Mouse (Mus musculus): ENCODE data around the gene Tcerg1l.

Gene Tcerg1l

DNA sequence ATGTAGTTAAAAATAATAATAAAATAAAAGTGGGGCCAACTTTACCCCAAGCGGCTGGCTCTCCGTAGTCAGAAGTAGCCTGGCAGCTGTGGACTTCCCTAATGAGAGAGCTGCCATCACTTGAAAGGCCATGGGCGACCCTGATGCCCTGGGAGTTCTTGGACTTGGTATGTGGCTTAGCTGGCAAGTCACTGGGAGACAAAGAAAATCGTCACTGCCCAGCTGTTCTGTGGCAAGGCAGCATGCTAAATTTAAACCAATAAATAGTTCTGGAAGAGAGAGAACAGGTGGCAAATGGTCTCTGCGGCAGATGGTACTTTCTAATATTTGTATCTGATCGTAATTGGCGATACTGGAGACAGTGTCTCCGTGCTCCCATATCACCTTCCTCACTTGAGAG, 40.1 kb downstream of the Tcerg1l start:
- in situ Hi-C loops (cut with MboI) = no loop called here

DNA sequence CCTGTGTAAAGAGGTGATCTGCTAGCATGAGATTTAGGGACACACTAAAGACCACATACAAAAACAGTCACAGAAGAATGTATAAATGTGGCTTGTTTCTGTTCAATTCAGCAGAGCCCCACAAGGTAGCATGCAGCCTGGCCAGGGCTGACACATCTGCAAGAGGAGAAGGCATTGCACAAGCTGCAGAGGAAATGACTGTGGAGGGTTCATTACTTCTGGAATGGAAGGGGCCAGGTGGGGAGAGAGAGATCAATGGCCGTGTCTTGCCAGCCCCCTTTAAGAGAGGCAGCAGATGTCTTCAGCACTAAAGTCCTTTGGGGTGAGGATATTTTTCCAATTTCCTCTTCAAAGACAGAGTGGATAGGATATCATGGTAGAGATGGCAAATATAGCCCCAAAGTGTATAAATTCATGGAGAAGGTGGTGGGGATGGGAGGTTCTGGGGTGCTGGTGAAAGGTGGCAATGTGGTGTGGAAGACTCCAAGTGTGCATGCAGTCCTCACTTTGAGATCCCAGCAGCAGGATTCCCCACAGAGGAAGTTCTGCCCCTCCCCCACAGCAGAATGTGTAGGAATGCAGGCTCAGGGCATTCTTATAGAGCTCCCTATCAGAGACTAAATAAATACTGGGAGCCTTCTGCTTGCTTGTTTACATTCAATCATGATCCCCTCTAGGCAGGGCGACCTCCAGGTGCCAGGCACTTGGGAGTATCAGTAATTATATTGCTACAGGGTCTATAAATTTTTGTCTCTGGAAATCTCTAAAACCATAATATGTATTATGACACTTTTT, 40.7 kb downstream of the Tcerg1l start:
- in situ Hi-C loops (cut with MboI) = no loop called here

DNA sequence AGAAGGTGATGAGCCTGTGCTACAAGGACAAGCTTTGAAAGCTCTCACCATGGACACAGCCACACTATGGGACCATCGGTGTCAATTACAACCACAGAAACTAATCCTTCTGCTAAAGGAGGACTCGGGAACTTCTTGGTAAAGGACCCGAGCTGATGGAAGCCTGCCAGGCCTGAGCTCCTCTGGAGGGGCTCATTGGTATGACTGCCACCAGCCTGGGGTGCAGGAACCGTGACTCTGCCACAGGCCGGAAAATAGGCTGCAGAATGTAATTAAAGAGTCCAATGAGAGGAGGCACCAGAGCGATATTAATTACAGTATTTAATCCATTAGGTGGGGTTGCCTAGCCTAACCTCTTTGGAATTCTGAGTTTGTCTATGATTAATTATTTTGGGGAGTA, 52.1 kb downstream of the Tcerg1l start:
- in situ Hi-C loops (cut with MboI) = no loop called here

DNA sequence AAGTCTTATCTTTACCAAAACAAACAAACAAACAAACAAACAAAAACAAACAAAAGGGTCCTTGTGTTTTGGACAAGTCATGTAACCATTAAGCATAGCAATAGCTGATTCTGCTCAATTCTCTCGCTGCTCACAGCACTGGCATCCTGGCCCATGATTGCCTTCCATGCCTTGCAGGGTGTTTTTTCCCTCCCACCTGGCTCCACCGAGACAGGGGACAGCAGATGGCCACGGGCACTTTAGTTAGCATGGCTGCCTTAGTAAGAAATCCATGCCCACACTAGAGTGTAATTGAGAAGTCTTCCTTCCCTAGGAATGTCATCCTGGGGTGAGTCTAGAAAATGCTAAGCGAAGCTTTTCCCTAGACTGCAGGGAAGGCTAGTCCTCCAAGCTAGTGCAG, 59.1 kb downstream of the Tcerg1l start:
- in situ Hi-C loops (cut with MboI) = no loop called here

DNA sequence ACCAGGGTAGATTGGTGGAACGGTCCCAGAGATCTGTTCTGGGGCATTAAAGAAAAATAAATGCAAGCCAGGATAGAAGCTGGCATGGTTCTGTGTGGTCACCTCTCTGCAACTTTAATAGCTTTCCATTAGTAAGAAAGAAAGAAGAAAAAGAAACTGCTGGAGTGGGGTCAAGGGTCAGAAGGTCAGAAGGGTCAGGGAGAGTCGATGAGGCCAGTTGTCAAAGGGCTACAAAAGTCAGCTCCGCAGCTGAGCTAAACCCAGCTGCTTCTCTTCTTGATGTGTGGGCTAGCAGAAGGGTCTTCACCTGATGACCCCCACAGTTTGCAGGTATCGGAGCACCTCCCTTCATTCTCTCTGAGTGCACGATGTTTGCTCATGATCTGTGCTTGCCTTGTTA, 59.6 kb downstream of the Tcerg1l start:
- in situ Hi-C loops (cut with MboI) = no loop called here

DNA sequence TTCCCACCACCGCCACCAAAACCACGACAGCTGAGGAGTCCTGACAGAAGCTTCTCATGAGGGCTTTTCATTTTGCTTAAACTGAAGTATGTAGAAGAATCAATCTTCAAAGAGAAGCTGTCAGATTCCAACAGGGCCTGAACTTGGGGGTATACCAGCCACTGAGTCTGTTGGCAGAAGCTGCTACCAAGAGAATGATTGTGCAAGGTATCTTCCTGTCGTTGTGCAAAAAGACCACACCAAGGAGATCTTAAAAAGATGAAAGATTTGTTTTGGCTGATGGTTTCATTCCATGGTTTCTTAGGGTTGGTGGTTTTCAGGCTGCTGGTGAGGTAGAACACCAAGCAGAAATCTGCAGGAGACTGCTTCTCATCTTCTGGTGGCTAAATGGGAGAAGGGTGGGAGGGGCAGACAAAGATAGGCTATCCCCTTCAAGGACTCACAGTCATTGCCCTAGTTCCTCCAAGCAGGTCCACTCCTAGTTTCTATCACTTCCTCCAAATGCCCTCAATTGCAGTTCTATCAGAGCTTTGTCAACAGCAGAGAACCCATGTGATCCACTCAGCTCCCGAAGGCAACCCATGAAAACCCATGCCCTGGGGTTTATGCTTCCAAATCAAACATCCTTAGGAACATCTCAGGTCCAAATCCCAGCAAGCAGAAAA, 64.9 kb downstream of the Tcerg1l start:
- in situ Hi-C loops (cut with MboI) = no loop called here

DNA sequence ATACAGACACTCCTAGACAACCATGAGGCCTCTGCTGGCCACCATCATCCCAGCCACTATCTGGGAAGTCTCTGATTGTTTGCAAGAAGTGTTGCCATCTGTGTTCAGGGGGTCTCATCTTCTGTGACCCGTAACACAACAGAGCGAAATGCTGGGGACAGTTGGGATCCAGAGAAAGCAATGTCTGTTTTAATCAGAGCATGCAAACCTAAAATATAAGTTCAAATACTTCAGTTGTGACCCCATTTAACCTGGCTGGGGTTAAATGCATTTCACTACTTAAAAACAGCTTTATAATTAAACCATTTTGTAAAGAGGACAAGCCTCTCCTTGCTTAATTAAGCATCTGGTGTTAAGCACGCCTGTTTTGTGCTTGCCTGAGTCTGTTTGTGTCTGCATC, 66.3 kb downstream of the Tcerg1l start:
- in situ Hi-C loops (cut with MboI) = no loop called here

DNA sequence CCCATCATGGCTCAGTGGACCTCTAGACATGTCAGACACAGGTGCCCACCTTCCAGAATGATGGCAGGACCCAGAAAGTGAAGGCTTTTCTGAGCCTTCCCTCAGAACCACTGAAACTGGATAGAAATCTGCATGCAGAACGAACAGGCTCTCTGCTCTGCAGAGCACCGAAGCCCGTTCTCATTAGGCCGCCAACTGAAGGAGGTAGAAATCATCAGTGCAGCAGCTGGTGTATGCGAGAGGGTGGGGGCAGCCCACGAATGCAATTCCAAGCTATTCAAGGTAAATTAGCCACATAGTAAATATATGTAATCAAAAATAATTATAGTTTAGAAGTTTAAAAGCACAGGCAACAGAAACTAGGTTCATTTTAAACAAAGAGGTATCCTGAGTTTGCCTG, 68.9 kb downstream of the Tcerg1l start:
- in situ Hi-C loops (cut with MboI) = no loop called here

DNA sequence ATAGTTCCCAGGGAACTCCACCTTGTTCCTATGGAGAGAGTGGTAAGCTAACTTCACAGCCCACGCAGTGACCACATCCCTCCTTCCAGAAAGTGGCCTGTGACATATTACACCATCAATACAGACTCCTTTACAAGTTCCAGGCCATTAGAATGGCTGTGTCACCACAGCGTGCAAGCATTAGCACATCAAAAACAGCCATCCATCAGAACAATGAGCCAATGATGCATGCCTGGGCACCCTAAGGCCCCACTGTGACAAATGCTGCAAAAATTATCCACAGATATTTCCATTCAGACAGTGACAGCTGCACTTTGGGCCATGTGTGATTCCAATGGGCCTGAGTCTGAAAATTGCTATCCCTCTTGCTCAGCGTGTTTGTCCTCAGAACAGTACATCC, 70.8 kb downstream of the Tcerg1l start:
- in situ Hi-C loops (cut with MboI) = no loop called here

DNA sequence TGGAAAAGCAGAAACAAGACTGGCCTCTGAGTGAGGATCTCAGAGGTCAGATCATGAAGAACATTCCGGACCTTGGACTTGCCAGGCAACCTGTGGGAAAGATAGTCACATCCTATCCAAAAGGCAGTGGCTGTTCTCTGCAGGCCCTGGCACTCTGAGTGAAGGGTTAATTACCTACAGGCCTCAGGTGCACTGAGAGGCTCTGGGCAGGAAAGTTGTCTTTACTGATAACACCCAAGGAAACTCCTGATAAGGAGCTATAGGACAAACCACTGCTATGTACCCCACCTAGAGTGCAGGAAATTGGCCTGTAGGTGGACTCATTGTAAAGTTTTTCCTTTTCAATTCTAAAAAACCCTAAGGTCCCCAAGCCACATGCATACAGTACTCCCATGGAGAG, 83.8 kb downstream of the Tcerg1l start:
- in situ Hi-C loops (cut with MboI) = no loop called here

DNA sequence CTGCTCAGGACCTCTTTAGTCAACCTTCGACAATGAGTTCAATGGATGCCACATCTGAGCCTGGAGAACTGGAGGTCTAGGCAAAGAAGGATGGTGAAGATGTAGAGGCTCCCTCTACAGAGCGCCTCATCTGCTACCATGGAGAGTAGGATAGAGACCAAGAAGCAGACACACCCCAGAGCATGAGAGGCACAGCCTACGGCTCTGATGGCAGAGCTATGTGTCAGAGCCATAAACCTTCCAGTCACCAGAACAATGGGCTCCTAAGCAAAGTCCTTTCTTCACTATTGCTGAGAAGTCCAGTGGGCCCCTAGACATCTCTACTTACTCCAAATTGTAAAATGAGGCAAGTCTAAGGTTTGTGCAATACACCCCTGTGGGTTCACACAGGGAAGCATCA, 91.4 kb downstream of the Tcerg1l start:
- in situ Hi-C loops (cut with MboI) = no loop called here

DNA sequence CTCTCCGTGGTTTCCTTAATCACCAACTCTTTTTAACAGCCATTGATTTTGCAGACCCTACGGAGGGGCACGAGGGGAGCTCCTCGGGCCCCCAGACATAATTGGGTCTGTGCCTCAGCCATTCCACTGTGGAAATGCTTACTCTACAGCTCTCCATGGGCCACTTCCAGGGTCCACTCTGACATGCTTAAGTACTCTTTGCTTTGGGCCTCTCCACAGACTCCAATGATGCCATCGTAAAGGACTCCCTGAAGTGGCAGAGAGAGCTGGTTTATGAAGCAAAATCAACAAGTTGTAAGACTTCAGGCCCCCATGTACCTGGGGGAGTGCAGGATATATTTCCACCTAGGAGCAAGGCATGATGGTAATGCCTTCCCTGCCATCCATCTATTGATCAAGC, 112.7 kb downstream of the Tcerg1l start:
- in situ Hi-C loops (cut with MboI) = no loop called here

DNA sequence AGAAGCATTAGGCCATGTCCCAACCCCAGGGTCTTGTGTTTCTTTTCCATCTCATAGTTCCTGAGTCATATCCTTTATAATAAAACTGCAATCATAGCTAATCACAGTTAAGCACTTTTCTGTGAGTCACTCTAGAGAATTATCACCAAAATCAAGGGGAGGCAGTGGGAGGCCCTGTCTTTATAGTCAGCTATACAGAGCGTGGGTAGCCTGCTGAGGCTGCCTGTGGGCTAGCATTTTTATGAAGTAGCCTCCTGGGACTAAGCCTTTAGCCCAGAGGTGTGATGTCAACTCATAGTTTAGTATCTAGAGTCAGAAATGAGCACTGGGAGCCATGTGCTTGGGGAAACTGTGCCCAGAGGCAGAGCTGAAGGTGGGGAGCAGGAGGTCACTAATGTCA, 122.3 kb downstream of the Tcerg1l start:
- in situ Hi-C loops (cut with MboI) = no loop called here

DNA sequence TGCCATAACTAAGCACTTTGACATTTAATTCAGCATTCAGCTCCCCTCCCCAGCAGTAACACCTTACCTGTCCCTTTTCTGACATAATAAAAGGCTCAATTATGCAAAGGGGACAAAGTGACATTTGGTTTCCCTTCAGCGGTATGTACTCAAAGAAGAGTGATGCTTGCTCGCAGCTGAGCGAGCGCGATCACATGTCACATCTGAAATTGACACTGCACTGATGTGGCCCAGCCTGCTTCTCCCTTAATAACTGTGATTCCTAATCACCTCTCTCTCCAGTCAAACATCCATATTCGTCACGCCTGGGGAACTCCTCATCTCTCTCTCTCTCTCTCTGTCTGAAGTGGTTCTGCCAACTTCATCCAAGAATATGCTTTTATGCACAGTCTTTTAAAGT, 126.2 kb downstream of the Tcerg1l start:
- in situ Hi-C loops (cut with MboI) = no loop called here

DNA sequence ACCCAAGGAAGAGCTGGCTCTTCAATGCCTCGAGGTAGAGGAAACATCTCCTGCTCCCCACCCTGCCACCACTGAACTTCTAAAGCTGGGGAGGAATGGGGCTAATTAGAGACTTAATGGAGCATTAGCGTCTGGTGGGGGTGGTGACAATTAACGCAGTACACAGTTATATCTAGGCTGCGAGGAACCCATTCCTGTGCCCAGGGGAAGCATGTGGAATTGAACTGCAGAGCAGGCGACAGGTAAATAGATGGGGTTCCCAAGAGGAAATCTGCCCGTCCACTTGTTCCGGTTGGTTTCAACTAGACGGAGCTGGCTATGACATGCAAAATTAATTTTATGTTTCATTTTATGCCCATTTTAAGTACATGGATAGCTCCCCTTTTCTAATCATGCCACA, 128.1 kb downstream of the Tcerg1l start:
- in situ Hi-C loops (cut with MboI) = no loop called here

DNA sequence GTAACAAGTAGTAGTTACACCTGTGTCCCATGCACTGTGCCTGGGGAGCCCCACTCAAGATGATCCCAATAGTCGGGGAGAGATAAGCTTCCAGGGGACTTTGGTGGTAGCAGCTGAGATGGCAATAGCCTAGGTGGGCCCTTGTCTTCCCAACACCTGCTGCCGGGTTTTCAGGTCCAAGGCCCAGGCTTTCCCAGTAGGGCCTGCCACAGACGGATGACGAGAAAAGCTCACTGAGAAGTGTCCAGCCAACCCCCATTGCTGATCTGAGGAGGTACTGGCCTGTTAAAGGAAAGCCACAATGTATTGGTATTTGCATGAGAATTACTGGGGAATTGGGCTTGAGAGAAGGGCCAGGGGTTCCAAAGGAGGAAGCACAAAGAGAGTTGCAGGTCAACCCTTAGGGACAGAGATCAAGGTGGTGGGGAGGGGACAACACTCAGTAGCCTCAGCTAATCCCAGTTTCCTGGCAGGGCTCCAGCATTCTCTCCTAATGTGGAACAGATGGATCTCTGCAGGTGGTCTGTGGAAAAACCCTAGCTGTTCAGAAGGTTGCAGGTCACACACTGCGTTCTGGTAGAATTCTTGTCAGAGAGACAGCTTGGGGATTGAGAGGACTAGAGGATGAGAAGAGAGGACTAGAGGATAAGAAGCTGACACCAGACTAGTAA, 129.4 kb downstream of the Tcerg1l start:
- in situ Hi-C loops (cut with MboI) = no loop called here

DNA sequence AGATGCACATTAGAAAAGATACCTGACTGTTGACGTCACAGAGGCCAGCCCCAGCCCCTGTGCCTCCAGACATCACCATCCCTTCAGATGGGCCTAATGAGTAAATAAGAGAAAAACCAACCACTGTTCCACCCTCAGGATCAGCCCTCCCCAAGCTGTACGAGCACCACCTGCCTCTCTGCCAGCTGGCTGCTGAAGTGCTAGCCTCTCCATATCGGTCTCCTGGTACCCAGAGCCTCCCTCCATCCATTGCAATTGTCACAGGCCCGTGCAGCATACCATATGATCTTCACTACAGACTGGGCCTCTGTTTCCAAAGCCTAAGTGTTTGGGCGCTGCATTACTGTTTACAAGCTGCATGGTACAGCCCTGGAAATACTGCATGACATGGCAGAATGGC, 148.9 kb downstream of the Tcerg1l start:
- in situ Hi-C loops (cut with MboI) = no loop called here

DNA sequence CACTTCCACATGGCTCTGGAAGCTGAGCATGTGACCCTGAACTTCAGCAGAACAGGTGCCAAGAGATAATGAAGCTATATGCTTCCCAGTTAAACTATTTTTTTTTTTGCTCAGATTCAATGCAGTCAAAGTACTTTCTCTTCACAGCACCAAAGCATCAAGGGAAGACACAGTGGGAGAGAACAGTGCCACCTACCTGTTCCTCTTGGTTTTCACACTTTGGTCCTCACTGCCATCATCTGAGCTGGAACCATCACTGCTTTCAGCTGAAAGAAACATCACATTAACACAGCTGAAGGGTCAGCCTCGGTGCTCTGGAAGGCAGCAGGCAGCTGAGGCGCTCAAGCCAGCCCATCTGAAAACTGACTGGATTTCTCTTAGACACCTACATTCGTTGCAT, 149.4 kb downstream of the Tcerg1l start:
- in situ Hi-C loops (cut with MboI) = no loop called here

DNA sequence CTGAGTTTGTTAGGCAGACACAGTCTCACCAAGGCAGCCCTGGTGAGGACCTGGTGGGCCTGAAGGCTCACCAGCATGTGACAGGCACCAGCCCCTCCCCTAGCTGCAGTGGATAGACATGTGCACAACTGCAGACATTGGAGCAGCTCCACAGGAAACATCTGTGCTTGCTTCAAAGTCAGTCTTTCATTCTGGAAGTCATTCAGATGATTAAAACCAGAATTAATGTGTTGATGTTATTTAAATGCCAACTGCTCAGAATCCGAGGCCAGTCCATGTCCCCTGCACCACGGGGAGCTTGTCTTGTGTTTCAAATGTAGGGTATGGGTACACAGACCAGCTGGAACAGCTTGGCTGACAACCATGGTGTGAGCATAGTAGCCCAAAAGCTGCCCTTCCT, 150.8 kb downstream of the Tcerg1l start:
- in situ Hi-C loops (cut with MboI) = no loop called here

DNA sequence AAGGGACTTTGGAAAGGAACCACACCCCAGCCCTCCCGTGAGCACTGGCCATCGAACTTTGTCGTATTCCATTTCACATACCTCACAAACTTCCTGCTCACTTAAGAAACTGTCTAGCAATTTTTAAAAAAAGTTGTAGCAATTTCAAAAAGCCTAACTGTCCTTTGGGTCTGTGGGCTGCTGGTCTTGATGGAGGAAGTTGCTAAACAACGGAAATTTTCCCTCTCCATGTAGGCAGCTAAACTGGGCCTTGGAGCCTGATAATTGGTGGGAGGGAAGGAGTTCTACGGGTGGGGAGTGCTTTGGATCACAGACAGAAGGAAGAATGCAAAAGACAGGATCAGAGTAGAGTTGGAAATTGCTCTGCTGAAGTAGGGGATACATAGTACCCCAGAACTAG, 155.3 kb downstream of the Tcerg1l start:
- in situ Hi-C loops (cut with MboI) = no loop called here

DNA sequence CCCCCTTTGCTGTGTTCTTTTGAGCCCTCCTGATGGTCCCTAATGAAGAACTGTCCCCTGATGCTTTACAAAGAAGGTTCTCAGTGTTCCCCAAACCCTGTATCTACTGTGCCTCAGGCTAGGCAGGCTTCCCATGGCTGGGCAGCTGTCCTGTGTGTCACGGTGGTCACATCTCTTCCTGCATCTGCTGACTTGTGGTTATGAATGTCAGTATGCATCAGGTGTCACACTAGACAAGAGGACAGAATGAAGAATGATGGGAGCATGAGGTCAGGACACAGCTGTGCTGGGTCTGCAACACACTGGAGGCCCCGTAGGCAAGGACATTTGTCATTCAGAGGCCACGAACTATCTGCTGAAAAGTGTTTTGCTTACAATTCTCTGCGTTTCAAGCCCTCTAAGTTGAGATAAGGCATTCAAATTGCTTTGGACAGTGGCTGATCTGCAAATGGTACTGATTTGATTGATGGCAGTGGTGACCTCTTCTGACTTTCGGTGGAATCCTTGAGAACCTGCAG, 159.8 kb downstream of the Tcerg1l start:
- in situ Hi-C loops (cut with MboI) = no loop called here

DNA sequence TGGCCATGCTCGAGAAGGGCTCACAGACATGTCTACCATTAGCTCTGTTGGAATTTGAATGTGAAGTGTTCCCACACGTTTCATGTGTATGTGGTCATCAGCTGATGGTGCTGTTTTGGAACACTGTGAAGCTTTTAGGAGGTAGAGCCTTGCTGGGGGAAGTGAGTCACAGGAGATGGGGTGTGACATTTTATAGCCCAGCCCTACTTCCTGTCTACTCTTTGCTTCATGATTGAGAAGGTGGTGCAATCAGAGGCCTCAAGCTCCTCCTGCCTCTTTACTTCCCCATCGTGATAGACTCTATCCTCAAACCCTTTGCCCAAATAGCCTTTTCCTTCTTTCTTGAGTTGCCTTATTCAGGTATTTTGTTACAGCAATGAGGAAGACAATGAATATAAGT, 173.3 kb downstream of the Tcerg1l start:
- in situ Hi-C loops (cut with MboI) = no loop called here

DNA sequence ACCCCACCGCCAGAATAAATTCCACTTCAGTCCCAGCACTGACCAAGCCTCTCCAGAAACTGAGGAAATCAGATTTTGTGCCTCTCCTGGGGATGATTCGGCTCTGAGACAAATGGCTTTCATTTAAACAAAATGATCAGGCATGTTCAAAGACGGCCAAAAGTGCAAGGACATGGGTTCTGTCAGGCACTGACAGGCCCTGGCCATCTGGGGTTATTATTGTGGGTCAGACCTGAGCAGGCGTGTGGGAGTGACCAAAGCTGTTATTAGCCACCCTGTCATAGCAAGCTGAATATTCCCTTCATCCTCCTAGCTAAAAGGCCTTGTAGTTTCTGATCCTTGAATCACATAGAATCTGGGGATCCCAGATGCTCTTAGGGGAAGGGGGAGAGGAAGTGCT, 174.6 kb downstream of the Tcerg1l start:
- in situ Hi-C loops (cut with MboI) = no loop called here

Measured in mature B cell (primary cell).